Mouse (Mus musculus) kidney, embryonic 14.5 days (tissue): Measurements from ENCODE around the gene Rps6ka1. TPM values are rescaled to one million over a fixed set of nuclear protein-coding genes. Genes with fewer than 3 reads are reported as not detected.
A peak's percentile ranks its signal among the peaks of the same experiment; 100 is the strongest.

Experiments used
- ATAC-seq: fragments of 200-750 bp; cut with Nextera tagmentation; 2 replicates; pipeline ENCODE4 v1.8.0; 2017; ENCODE audit warnings: moderate number of reproducible peaks, mild to moderate bottlenecking, moderate TSS enrichment, moderate library complexity; ENCODE audit not compliant: low FRiP score, low TSS enrichment
- H3K27ac ChIP-seq: fragments of 300-500 bp; sonication (generic); 2 replicates; pipeline ENCODE4 v1.5.1; 2014; ENCODE audit warnings: low read depth, mild to moderate bottlenecking, low read length, moderate library complexity, mixed read lengths
- H3K27me3 ChIP-seq: fragments of 300-500 bp; sonication (generic); 2 replicates; pipeline ENCODE4 v1.6.1; 2014; ENCODE audit warnings: mild to moderate bottlenecking, low read length; ENCODE audit not compliant: control insufficient read depth, insufficient read depth
- H3K36me3 ChIP-seq: fragments of 300-500 bp; sonication (generic); 2 replicates; pipeline ENCODE4 v1.6.1; 2014; ENCODE audit warnings: low read length, mixed read lengths; ENCODE audit not compliant: control insufficient read depth, insufficient read depth
- H3K4me1 ChIP-seq: fragments of 300-500 bp; sonication (generic); 2 replicates; pipeline ENCODE4 v1.6.1; 2014; ENCODE audit warnings: low read length, mixed read lengths; ENCODE audit not compliant: control insufficient read depth, insufficient read depth
- H3K4me2 ChIP-seq: fragments of 300-500 bp; sonication (generic); replicated peaks from 2 replicates; pipeline ENCODE4 v1.6.1; 2014; ENCODE audit warnings: low read depth, mild to moderate bottlenecking, low read length
- H3K4me3 ChIP-seq: fragments of 300-500 bp; sonication (generic); 2 replicates; pipeline ENCODE4 v1.5.1; 2014; ENCODE audit warnings: mild to moderate bottlenecking, low read length
- H3K9ac ChIP-seq: fragments of 300-500 bp; sonication (generic); 2 replicates; pipeline ENCODE4 v1.6.1; 2014; ENCODE audit warnings: low read depth, mild to moderate bottlenecking, low read length, moderate library complexity
- H3K9me3 ChIP-seq: fragments of 300-500 bp; sonication (generic); 2 replicates; pipeline ENCODE4 v1.6.1; 2016; ENCODE audit warnings: low read length; ENCODE audit not compliant: control insufficient read depth
- WGBS: fragments of 180-500 bp; shearing (Covaris S2); extraction: QIAGEN DNeasy Blood & Tissue Kit; methylation state at CpG from one replicate; pipeline ENCODE4 v1.1.7; 2014; 5-methylcytosine and 5-hydroxymethylcytosine counted together
- polyA plus RNA-seq: library from polyadenylated mRNA; unstranded; fragments of >200 nt; fragmentation: Nextera tagmentation; extraction: Ambion mirVana; gene quantifications from 2 replicates; pipeline ENCODE4 v1.2.1, GENCODE M21; 2014

Rps6ka1 gene
- polyA plus RNA-seq, 1 experiment from 2014 or later: 49.8 TPM

DNA sequence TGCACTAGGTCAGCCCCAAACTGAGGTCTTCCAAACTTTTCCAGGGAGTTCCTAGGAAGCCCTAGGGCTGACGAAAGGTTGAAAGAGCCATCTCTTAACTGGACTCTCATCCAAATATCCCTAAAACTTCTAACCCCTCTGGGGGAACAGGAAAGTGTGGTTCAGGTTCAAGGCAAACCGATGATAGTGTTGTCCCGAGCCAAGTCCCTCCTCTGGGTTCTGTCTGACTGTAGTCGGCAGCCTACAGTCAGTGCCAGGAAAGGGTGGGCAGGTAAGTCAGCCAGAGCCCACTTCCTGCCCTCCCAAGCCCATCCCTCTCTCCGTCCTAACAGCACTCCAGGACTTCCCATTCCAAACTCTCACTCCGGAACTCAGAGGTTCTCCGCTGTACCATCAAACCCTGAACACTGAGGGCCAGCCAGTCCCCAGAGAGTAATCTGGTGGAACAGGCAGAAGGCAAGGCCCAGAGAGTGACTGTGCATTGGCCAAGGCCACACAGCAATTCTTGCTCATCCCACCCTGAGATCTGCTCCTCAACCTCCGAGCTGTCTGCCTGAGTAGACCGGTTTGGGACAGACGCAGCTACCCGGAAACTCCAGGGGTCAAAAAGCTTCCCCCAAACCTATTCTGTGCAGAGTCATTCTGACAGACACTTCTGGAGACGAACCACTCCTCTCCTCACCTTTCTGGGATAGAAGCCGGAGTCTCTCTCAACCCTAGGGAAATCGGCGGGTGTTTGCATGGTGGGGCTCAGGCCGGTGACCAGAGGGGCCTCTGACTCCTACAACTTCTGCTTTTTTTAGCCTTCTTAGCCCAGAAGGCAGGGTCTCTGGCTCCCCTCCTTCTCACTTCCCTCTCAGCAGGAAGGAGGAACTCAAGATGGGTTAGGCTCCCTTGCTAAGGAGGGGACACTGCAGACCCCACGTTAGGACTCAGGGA lies 13.4 kb downstream of the Rps6ka1 start:
- Histone ChIP-seq H3K9ac (no peak overlapping the region), H3K9me3 (no peaks in the 10 kb centered on the region), H3K4me2 (no peak overlapping the region), H3K36me3 (peaks cover 11% of the 10 kb centered on the region; the same call in 1 of the 2 replicates), H3K4me3 (no peak overlapping the region), H3K27me3 (no peaks in the 10 kb centered on the region), H3K4me1 (0 out of 2 replicates have a peak, but pooled peaks cover 5% of the 10 kb centered on the region), H3K27ac (no peak overlapping the region)
- WGBS: 83% methylated on average over 17 of the region's 17 CpGs
- no peak for ATAC-seq

DNA sequence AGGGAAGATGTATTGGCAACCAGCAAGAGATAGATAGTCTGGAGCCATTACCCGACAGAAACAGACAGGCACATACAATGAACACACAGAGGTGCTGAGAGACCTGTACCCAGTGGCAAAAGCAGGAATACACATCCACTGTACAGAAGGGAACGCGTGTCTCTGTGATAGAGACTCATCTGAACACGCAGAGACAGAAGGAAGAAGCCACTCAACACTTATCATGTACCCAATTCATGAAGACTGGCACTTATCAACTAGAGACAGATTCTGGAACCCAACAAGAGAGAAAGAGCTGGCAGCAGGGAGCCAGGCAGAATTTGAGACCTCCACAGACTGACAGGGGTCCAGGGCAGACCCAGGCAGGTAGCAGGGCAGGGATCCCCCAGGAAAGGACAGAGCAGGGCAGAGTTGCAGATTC lies 14.2 kb downstream of the Rps6ka1 start:
- H3K4me1 ChIP-seq: 0 out of 2 replicates have a peak, but pooled peaks cover 5% of the 10 kb centered on the region
- H3K27ac ChIP-seq: no peak overlapping the region
- H3K4me3 ChIP-seq: no peak overlapping the region
- H3K4me2 ChIP-seq: no peak overlapping the region
- H3K9me3 ChIP-seq: no peaks in the 10 kb centered on the region
- no peak overlapping the region for H3K9ac ChIP-seq
- no peak for ATAC-seq
- peaks cover 16% of the 10 kb centered on the region; the same call in 1 of the 2 replicates for H3K36me3 ChIP-seq
- no peaks in the 10 kb centered on the region for H3K27me3 ChIP-seq
- WGBS: 96% methylated on average over 4 of the region's 4 CpGs

GRCm38 (mm10) chr4:133872812-133873300 lies 14.7 kb downstream of the Rps6ka1 start:
- no peaks in the 10 kb centered on the region for H3K9me3 ChIP-seq
- 76% methylated on average over 14 of the region's 15 CpGs for WGBS
- H3K27ac ChIP-seq: no peak overlapping the region
- ATAC-seq: no peak
- 0 out of 2 replicates have a peak, but pooled peaks cover 5% of the 10 kb centered on the region for H3K4me1 ChIP-seq
- no peak overlapping the region for H3K4me2 ChIP-seq
- H3K36me3 ChIP-seq: peaks cover 21% of the 10 kb centered on the region; the same call in 1 of the 2 replicates
- no peak overlapping the region for H3K9ac ChIP-seq
- H3K27me3 ChIP-seq: no peaks in the 10 kb centered on the region
- no peak overlapping the region for H3K4me3 ChIP-seq

DNA sequence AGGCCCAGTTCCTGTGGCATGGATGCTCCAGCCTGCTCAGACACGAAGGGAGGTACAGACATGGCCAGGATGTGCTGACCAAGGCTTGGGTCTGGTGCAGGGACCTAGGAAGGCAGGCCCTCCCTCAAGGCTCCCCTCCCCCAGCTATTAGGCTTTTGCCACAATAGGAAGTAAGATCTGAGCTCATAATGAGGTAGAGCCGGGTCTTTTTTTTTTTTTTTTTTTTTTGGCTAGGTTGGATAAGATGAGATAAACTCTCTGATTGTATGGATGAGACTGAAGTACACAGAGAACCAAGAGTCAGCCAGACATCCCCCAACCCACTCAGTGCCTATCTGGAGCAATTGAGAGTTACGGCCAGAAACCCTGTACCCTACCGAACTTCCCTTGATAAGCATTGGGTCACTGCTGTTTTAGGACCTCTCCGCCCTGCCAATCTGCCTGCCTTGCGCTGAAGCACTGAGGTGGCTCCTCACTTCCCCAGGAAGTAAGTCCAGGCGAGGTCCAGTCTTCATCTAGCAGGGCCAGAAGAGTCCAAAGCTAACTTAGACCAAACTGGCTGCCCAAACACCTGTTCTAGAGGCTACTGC lies 15.3 kb downstream of the Rps6ka1 start:
- Histone ChIP-seq H3K4me1 (0 out of 2 replicates have a peak, but pooled peaks cover 5% of the 10 kb centered on the region), H3K27me3 (no peaks in the 10 kb centered on the region)
- WGBS: 86% methylated on average over 7 of the region's 7 CpGs

DNA sequence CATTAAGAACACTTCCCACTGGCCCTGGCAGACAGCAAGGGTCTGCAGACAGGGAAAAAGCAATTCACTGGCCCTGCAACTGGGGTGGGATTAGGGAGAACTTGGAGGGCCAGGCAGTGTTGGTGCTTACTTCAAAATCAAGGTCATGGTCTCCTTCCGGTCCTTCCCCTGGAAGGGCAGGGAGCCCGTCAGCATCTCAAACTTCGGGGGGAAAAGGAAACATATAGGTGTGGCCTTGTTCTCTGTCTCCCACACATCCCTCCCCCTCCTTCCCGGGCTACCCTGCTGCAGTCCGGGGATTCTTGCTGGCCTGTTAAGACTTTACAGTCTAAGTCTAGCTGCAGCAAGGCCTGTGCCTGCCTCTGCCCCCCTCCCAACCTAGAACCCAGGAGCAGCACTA lies 22.4 kb downstream of the Rps6ka1 start:
- 48% methylated on average over 5 of the region's 5 CpGs for WGBS
- ATAC-seq: no peak
- peaks cover 35% of the 10 kb centered on the region for H3K36me3 ChIP-seq
- no peaks in the 10 kb centered on the region for H3K9me3 ChIP-seq
- H3K4me1 ChIP-seq: peaks cover 22% of the 10 kb centered on the region; the same call in 1 of the 2 replicates
- no peaks in the 10 kb centered on the region for H3K27me3 ChIP-seq
- no peak overlapping the region for H3K4me2 ChIP-seq
- H3K9ac ChIP-seq: peak overlapping the region; percentile 14; the same call in 1 of the 2 replicates
- no peak overlapping the region for H3K4me3 ChIP-seq
- peak overlapping the region; percentile 79 for H3K27ac ChIP-seq

More for the DNA sequence above, 15.3 kb downstream of the Rps6ka1 start:
- Histone ChIP-seq H3K4me3 (no peak overlapping the region), H3K27ac (no peak overlapping the region), H3K36me3 (peaks cover 21% of the 10 kb centered on the region; the same call in 1 of the 2 replicates), H3K9me3 (no peaks in the 10 kb centered on the region), H3K4me2 (no peak overlapping the region), H3K9ac (no peak overlapping the region)
- ATAC-seq: no peak

DNA sequence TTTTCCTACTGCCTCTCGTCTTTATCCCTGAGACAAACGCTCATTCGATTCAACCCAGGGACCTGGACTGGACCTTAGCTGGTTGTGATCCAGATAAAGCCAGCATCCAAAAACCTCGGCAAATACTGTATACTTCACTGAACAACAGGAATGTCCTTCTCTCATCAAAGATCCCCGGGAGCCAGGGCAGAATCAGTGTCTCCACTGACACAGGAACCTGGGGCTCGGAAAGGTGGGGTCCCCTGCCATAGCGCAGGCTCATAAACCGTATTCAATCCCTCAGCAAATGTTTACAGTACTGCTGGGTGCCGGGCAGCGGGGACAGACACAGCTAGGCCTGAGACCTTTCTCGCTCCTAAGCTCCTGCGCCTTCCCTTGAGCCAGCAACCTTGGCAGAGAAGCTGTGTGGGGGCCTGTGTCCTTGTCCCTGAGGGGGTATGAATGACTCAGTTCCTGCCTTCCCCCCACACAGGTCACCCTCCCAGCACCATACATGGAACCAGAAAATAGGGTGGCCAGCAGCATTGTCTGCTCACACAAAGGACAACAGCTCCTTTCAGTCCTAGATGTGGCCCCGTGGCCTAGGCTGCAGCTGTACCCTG lies 23.1 kb downstream of the Rps6ka1 start:
- no peaks in the 10 kb centered on the region for H3K27me3 ChIP-seq
- H3K9me3 ChIP-seq: no peaks in the 10 kb centered on the region
- H3K4me3 ChIP-seq: no peak overlapping the region
- no peak overlapping the region for H3K4me2 ChIP-seq
- H3K4me1 ChIP-seq: peaks cover 22% of the 10 kb centered on the region; the same call in 1 of the 2 replicates
- ATAC-seq: no peak
- peak overlapping the region; percentile 19 for H3K9ac ChIP-seq
- peaks cover 37% of the 10 kb centered on the region for H3K36me3 ChIP-seq
- H3K27ac ChIP-seq: peak overlapping the region; percentile 79
- WGBS: 39% methylated on average over 13 of the region's 13 CpGs

- Histone ChIP-seq H3K36me3 (peaks cover 37% of the 10 kb centered on the region), H3K4me3 (no peak overlapping the region), H3K4me2 (no peak overlapping the region), H3K9ac (peak overlapping the region; percentile 19; the same call in 1 of the 2 replicates), H3K27ac (peak overlapping the region; percentile 79), H3K27me3 (no peaks in the 10 kb centered on the region), H3K4me1 (peaks cover 22% of the 10 kb centered on the region; the same call in 1 of the 2 replicates), H3K9me3 (no peaks in the 10 kb centered on the region)
- ATAC-seq: no peak
- 50% methylated on average over 12 of the region's 12 CpGs for whole genome bisulfite sequencing
These were observed 23.7 kb downstream of the Rps6ka1 start for GRCm38 (mm10) chr4:133863795-133864379.

- no peak overlapping the region for H3K4me3 ChIP-seq
- H3K9ac ChIP-seq: no peak overlapping the region
- WGBS: 85% methylated on average over 4 of the region's 4 CpGs
- peaks cover 22% of the 10 kb centered on the region for H3K36me3 ChIP-seq
- H3K9me3 ChIP-seq: no peaks in the 10 kb centered on the region
- H3K27me3 ChIP-seq: no peaks in the 10 kb centered on the region
- no peak overlapping the region for H3K27ac ChIP-seq
- H3K4me1 ChIP-seq: no peaks in the 10 kb centered on the region
- no peak overlapping the region for H3K4me2 ChIP-seq
- ATAC-seq: no peak
These were observed 30.1 kb downstream of the Rps6ka1 start for GRCm38 (mm10) chr4:133857527-133857926.
